Mouse (Mus musculus) cerebellum, adult 8-10 months (tissue): Measurements from ENCODE around the gene D630023F18Rik.

Experiments used
- DNase-seq: peaks from one replicate; pipeline ENCODE4 v3.0.0; 2022

D630023F18Rik gene

GRCm38 (mm10) chr1:65109756-65110435, 13.1 kb downstream of the D630023F18Rik start:
- no peak for DNase-seq

- DNase-seq, result no peak
These were observed 13.8 kb downstream of the D630023F18Rik start for GRCm38 (mm10) chr1:65109196-65109595.

- DNase-seq, result no peak
These were observed 15.2 kb downstream of the D630023F18Rik start for GRCm38 (mm10) chr1:65107654-65108279.

GRCm38 (mm10) chr1:65103273-65103672, 19.7 kb downstream of the D630023F18Rik start, which contains the start of gene Cryga:
Cryga (minus strand) TSS chr1:65103373.
- DNase-seq, result no peak

GRCm38 (mm10) chr1:65096953-65097352, 26.1 kb downstream of the D630023F18Rik start:
- no peak for DNase-seq

- no peak for DNase-seq
These were observed 31.4 kb downstream of the D630023F18Rik start for GRCm38 (mm10) chr1:65091566-65091965.

GRCm38 (mm10) chr1:65090370-65090769, 32.6 kb downstream of the D630023F18Rik start:
- DNase-seq, result no peak

- DNase-seq, result no peak
These were observed 34.3 kb downstream of the D630023F18Rik start for GRCm38 (mm10) chr1:65088567-65089356.

- no peak for DNase-seq
These were observed 40.8 kb downstream of the D630023F18Rik start, which contains the start of gene Crygb for GRCm38 (mm10) chr1:65082188-65082587. Crygb (minus strand) TSS chr1:65082288.

GRCm38 (mm10) chr1:65075607-65076006, 47.4 kb downstream of the D630023F18Rik start:
- no peak for DNase-seq

GRCm38 (mm10) chr1:65073589-65073988, 49.4 kb downstream of the D630023F18Rik start, which contains the start of gene Crygc:
Crygc (minus strand) TSS chr1:65073689.
- DNase-seq, result no peak

GRCm38 (mm10) chr1:65067842-65068241, 55.2 kb downstream of the D630023F18Rik start:
- no peak for DNase-seq

- no peak for DNase-seq
These were observed 58.8 kb downstream of the D630023F18Rik start for GRCm38 (mm10) chr1:65064201-65064600.

- DNase-seq, result no peak
These were observed 59.7 kb downstream of the D630023F18Rik start, which contains the start of gene Crygd for GRCm38 (mm10) chr1:65063352-65063751. Crygd (minus strand) TSS chr1:65063452.
